Mouse (Mus musculus) frontal cortex, postnatal 14 days (tissue): ENCODE measurements around the gene Prkg1.
A peak's percentile ranks its signal among the peaks of the same experiment; 100 is the strongest.

Experiments used
- DNase-seq, 2 experiments: peaks; one replicate each; pipeline ENCODE4 v3.0.0; 2022; ENCODE audit warnings: low spot score in 2 of 2

Gene Prkg1

DNA sequence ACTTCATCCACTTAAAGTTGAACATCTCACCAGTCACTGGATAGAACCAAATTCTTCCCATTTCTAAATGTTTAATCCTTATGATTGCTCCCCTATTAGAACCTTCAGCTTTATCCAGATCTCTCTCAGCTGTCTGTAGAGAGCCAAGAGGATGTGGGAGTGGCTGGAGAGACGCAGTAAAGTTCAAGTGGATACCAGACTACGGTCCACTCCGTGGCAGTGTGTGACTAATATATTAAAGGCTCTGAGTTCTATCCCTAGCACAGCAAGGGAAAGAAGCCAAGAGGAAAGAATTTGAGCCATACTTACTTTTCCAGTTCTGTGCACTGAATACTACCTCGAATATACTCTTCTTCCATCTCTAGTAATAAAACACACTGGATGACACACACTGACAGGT is 919.9 kb downstream of the Prkg1 start:
- DNase-seq: no peak

DNA sequence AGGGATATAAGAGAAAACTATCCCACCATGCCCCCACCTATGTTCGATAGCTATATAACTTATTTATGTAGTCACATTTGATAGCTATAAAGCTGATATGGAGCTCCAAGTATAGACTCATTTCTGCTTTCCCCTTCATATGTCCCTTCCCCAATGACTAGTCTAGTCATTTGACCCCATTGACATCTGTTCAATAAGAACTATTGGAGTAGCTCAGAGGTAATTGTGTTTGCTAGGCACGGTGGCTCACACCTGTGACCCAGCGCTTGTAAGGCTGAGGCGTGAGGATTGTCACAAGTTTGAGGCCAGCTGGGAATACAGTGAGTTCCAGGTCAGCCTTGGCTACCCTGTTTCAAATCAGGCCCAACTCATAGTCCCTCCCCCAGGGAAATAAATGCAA is 921.2 kb downstream of the Prkg1 start:
- DNase-seq: no peak

DNA sequence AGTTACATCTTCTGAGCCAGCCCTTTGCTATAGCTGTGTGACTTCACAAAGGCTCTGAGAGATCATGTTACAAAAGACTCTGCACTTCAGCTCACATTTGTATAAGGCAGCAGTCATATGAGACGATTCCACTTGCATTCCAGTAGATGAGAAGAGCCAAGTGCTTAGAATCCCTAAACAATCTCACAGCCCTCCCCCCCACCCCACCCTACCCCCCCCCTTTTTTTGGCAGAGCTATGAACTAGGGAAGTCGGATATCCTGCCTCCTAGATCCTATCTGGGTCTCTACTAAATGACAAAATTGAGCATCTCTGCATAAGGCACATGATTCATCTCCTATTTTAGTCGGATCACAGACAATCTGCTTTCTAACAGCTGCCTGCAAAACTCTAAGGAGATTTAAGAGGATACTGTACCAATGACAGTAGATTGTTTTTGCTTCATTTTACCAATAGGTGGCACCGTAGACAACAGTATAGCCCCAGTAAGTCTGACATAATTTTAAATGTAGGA is 921.7 kb downstream of the Prkg1 start:
- no peak for DNase-seq

DNA sequence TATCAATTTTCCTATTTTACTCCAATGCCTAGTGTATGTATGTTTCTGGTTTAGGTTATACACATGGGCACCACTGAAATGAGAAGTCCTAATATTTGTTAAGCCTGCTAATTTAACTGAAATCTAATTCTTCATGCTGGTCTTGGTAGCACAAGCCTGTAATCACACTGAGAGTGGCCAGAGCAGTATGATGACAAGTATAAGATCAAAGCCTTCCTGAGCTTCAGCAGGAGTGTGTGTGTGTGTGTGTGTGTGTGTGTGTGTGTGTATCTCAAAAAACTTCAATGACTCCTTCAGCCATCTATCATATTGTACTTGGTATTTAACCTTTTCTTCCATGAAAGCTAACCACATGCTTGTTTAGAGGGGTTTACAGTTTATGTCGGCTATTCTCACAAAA is 922.2 kb downstream of the Prkg1 start:
- DNase-seq: no peak

DNA sequence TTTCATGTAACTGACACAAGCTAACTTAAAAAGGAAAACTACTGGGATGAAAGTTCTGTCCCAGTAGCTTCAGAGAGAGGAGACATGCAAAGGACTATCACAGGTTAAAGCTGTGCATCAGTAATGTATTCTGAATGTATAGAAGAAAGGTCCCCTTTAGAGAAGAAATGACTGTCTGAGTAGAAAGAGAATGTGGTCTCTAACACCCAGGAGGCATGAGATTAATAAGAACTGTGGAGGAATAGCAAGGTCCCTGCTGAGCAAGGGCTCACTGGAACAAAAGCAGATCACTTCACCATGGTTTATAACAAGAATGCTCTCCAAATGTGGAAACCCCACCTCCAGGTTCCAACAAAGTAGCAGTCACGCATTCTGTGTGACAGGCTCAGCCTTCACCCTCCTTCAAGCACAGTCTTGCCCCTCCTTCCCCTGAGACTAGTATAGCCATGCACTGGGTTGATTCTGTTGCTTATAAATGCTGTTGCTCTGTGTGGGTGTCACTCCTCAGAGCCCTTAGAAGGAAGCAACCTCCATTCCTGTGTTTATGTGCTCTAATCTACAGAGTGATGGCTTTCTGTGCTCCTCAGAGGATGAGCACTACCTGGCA is 931.7 kb downstream of the Prkg1 start:
- no peak for DNase-seq

DNA sequence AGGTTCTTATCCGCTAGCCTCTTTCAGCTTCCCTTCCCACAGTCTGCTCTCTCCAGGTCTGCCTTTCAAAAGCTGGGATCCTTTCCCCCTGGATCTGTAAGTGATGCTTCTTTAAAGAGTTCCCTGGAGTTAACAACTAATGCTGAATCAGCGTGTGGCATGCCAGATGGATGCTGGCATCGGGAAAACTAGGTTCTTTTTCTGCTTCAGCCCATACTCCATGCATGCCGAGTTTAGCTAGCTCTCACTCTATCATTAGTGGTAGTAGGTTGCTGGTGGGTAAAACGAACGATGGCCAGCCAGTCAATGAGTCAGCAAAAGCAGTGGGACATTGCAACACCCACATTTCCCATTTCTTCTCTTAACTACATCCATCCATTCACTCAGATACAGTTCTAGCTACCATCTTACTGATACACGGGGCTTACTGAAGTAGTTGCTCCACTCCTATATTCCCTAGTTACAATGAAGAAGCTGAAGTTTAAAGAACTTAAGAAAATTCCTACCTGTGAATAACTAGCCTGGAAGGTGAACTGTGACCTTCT is 935.5 kb downstream of the Prkg1 start:
- no peak for DNase-seq

DNA sequence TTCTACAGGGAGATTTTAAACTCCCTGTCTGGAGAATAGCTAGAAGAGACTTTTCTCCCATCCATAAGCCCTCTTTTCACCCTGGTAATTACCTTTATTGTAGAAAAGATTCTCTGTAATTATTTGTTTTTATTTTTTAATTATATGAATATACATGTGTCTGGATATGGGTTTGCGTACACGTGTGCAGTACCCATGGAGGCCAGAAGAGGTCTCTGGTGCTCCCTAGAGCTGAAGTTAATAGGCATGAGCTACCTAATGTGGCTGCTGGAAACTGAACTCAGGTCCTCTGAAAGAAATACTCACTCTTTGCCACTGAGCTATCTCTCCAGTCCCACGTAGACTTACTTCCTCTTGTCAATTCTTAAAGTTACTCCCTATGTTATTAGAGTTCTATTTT is 937.0 kb downstream of the Prkg1 start:
- no peak for DNase-seq

DNA sequence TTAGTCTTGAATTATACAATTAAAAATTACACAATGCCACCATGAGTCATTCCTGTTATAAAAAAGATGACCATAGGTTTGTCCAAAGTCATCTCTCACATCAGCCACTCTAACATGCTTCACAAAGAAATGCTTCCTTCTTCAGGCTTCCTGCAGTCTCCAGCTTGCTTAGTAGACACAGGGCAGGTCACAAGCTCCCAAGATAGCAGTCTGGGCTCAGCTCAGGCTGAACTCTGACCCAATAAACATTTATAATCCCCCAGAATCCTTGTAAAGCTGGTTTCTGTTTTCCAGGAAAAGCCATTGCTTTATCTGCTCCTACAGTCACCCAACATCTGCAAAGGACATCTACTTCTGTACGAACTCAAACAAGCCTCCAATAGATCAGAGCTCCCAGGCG is 938.7 kb downstream of the Prkg1 start:
- DNase-seq: no peak

DNA sequence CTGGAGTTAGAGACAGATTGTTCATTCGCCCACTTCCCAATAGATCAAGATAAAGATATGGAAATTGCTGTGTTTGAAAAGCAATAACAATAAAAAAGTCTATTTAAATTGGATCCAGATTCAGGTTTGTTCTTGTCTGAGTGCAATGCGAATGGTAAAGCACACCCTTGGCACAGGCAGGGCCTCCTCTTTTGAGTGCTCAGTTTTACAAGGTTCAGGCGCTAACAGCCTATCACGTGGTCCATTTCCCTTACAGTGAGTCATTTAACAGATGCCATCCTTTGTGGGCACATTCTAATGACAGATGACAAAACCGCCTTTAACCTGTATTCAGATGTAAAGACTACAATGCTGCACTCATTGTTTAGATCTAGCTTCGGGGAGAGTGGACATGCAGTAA is 949.2 kb downstream of the Prkg1 start:
- no peak for DNase-seq

DNA sequence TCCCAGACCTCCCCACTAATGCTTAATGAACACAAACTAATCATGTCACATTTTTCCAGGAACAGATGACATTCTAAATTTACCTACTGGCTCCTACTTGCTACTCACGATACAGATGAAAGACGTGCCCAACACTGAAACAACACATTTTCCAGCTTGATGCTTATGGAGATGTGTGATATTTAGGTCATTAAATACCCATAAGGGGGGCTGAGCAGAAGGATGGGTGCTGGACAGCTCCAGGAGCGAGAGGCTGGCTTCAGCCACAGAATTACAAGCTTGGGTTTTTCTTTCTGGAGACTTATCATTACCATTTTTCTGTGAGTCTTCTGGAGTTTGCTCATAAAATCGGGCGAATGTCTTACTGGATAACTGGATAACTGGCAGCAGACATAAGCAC is 958.6 kb downstream of the Prkg1 start:
- DNase-seq: no peak

DNA sequence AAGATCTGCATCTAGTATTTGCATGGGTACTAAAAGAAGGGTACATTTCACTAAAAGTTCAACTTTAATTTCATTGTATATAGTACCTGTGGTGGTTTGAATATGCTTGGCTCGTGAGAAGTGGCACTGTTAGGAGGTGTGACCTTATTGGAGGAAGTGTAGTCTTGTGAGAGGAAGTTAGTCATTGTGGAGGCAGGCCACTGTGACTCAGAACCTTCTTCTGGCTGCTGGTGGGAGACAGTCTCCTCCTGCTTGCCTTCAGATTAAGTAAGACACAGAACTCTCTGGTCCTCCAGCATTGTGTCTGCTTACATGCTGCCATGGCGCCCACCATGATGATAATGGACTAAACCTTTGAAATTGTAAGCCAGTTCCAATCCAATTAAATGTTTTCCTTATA is 984.0 kb downstream of the Prkg1 start:
- no peak for DNase-seq

DNA sequence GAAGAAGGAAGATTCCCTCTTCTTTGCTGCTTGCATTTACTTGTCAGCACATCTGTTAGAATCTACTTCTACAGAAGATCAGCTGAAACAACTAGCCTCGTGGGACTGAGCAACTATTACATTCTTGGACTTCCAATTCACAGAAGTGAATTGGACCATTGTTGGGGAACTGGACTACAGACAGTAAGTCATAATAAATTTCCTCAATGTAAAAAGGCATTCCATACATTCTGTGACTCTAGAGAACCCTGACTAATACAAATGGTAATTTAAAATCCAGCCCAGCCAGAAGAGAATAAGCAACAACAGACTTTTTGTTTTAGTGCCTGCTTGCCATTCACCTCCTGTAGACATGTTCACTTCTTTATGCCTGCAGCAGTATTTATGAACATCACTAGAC is 996.5 kb downstream of the Prkg1 start:
- no peak for DNase-seq

DNA sequence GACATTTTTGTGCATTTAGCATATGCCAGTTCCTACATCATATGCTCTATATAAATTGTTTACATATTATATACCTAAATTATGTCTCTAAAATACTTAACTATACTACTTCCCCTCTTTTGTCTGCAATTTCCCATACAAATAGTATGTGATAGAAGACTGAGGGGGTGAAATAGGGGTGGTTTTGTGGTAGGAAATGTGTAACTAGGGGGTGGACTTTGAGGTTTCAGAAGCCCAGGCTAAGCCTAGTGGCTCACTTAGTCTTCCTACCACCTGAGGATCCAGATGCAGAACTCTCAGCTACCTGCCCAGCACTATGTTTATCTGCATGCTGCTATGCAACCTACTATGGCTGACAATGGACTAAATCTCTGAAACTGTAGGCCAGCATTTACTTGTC is 1020.4 kb downstream of the Prkg1 start:
- DNase-seq: no peak

DNA sequence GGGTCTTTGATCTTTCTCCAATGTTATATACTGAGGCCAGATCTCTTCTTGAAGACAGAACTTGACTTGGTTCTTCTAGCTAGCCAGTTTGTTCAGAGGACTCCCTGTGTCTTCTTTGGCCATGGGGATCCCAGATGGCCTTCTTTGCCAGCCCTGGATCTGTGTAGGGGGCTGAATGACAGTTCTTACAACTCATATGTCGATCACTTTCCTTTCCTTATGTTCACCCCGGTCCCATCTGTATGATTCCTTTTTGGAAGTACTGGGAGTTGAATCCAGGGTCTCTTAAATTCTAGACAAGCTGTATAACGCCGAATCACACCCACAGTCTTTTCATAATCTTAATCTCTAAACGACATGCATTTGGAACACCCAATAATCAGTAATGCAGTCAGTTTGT is 1065.7 kb downstream of the Prkg1 start:
- DNase-seq: no peak

DNA sequence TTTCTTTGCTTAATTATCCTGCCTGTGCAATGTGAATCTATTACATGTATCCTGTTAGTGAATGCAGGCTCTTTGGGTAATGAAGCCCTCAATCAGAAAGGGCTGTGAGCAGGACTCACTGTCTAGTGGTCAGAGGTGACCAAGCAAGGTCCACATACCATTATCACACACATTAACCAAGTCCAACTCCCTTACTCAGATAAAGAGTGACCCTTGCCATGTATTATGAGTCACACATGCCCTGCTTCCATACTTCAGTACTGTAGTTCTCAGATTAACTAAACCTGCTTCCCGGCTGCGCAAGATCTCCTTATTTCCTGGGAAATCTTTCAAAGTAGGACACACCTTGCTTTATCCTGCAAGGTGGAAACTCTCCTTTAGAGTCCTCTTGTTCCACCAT is 1073.6 kb downstream of the Prkg1 start:
- no peak for DNase-seq

DNA sequence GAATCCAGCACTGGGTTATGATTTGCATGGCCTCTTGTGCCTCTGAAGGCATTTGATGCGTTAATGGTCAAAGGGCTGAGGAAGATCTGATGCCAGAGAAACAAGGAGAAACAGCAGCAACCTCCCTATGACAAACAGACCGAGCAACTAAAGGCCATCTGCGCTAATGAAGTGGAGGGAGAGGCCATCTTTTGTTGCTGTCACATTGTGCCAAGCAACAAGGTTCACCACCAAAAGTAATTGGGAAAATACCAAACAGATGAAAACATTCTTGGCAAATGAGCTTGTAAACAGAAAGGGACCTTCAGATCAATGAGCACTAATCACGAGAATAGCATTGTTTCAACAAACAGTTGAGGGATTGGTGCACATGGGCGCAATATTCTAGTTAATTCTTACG is 1074.1 kb downstream of the Prkg1 start:
- DNase-seq: no peak

DNA sequence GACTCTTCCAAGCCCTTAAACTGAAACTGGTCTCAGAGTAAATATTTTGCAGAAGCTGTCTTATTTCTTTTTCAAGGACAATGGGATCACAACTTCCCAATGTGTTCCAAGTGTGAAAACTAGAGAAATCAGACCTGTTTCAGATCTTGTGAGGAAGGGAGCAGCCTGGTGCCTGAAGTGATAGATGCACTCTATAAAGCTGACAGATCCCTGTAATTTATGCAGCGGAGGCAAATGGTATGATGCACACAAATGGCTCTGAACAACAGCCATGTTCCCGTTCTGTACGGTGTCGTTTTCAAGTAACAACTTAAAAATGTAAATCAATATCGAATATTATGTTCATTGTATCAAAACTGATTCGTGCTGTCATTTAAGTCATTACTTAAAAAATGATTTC is 1076.9 kb downstream of the Prkg1 start:
- no peak for DNase-seq

DNA sequence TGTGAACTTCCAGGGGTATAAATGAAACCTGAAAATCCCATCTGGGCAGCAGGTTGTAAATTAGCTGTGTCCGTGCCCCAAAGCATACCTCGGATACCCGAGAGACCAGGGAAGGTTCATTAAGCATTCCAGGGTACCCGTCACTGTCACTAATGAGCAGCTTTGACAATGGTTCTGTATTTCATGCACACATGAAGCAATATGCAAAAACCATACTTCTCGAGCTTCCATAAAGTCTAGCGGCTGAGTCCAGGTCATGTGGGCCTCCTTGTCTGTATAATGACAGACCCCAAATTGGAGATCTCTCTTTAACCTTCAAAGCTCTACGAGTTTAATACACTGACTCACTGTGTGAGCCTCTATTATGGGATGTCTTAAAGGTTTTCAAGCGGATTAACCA is 1088.5 kb downstream of the Prkg1 start:
- DNase-seq: no peak

DNA sequence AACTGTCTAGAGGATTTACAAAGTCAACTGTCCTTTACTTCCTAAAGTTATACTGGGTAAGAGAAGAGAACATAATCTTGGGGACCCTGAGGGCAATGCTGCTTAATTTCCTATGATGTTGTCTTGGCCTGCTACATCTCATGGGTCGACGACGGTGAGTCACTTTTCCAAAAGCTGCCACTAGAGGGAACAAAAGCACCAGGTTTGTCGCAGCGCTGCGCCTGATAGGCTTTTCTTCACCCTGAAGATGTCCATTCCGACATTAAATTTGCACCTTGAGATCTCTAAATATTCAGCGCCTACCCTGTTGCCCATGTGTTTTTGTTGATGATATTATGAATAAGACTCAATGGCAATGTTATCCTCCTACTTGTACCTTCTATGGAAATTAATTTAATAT is 1100.6 kb downstream of the Prkg1 start:
- peak; percentile 35 to 67 for DNase-seq

DNA sequence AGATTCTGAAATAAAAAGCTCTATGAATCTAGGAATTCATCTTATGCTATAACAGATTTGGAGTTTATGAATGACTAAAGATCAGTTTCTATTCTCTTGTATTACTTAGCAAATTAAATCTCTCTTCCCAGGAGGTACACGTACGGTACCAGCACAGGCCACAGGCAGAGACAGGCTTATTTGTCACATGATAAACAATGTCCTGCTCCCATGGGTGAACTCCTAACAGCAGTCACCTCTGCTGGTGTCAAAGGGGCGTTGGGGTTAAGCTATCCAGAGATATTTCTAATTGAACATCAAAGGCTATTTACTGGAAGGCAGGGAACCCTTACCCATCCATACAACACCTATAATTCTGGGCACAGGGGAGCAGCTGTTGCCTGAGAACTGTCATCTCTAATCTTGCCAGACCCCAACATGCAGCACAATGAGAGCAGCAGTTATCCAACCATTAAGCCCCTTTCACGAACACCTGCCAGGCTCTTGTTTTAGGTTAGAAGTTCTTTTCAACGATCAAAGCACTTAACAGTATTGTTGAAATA is 1122.1 kb downstream of the Prkg1 start:
- DNase-seq: no peak

DNA sequence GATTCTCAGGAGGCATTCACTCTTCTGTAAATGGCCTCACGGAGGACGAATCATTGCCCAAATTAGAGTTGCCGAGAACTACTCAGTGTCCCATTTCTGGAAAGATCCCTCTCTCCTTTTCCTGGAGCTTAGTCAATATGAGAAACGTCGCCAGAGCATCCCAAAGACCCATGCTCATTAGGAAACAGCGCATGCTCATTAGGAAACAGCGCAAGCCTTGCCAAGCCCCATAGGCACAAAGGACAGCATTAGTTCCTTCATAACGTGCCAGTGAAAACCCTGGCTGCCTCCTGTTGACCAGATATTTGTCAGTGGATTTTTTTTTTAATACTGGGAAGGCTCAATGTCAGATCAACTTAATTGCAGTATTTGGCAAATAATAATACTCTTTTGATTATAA is 1127.4 kb downstream of the Prkg1 start:
- no peak for DNase-seq

DNA sequence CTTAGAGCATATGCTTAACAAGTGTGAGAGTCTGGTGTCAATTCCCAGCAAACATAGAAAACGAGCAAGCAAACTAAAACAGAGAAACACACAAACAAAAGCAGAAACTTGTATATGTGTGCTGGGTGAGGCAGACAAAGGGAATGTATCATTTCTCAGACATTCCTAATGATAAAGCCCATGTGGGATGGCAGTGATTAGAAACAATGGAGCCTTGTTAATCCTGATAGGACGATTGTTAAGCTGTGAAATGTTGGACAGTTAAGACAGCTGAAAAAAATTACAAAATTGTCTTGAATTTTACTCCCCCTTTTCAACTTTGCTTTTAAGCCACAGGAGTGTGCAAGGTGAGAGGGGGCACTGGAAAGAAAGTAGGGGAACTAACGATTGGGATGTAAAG is 1133.8 kb downstream of the Prkg1 start:
- DNase-seq: no peak

DNA sequence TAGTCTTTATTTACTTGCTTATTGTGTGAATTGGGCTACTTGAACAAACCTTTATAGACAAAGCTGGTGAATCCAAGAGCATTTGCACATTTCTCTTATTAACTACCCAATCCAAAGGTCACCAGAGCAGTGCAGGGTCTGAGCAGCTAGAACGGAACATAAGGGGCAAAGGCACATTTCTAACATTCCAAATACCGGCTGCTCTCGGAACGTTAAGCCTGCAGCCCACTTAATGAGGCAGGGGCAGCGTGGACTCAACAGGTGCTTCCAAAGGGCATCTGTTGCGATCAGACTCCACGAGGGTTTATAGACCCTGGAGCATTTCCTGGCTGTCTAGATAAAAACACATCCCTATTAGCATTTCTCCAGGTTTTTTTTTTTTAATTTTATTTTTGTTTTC is 1138.8 kb downstream of the Prkg1 start:
- DNase-seq: no peak

DNA sequence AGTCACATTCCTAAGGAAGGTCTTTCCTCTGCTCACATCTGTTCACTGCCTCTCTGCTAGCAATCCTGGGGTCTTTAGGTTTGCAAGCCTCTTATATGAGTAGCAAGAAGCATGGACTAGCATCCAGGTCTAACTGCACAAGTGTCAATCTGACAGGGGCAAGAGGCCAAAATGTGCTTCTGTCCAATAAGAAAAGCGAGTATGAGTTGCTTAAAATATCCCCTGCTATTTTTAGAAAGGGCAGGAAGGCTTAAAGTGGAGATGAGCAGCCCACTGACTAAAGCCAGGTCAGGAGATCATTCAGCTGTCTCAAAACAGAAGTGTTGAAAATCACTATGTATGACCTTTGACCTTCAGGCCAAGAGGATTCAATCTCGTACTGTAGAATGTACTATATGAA is 1139.4 kb downstream of the Prkg1 start:
- no peak for DNase-seq
